Mouse (Mus musculus): Measurements from ENCODE around the gene Ncs1. TPM values are rescaled to one million over a fixed set of nuclear protein-coding genes. Genes with fewer than 3 reads are reported as not detected.

The Ncs1 gene
- total and polyA plus RNA-seq, 3 experiments, result 0.04 TPM; not detected in 2

DNA sequence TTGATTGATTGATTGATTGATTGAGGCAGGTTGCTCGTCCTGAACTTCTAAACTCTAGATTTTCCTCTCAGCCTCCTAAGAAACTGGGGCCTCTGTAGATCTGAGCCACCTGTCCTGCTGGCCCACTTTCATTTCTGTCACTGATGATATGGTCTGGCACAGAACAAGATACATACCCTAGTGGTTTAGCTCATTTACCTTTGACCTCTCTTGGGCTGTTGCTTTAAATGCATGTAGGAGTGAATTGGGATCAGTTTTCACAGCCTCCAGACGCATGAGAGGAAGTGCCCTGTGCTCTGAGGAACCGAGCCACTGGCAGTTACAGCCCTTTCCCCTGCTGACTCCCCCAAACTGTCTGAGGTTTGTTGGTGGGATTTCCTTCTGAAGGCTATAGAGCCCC lies 43.3 kb upstream of the Ncs1 start:
- in situ Hi-C loops (cut with MboI; ENCODE audit: low pct_ligation_motif_present, low pct_unique_long_range_greater_than_20kb, low sequenced_read_pairs) (no loop called here), dilution Hi-C loops (cut with MboI; ENCODE audit: extremely low pct_ligation_motif_present, extremely low pct_unique_long_range_greater_than_20kb, low sequenced_read_pairs) (no loop called here)
- Histone ChIP-seq H3K4me3 (replicated peaks in 1 of 3; ENCODE audit: low read depth in 2 of 3, low read length in 2 of 3, poor library complexity in 1 of 3) (no peak overlapping the region), H3K27ac (ENCODE audit: insufficient read depth, low read depth) (no peak overlapping the region), H3K79me2 (replicated peaks; ENCODE audit: control insufficient read depth, extremely low read depth, insufficient read depth, poor library complexity, severe bottlenecking) (no peaks in the 10 kb centered on the region), H3K9me3 (replicated peaks; ENCODE audit: low read length) (no peaks in the 10 kb centered on the region), H3K36me3 (replicated peaks in 1 of 2; ENCODE audit: control insufficient read depth in 1 of 2, insufficient read depth in 1 of 2, low read length in 1 of 2) (peaks cover 45 to 88% of the 10 kb centered on the region in 2 experiments), H3K4me1 (ENCODE audit: control insufficient read depth in 1 of 2, insufficient read depth in 2 of 2) (no peaks in the 10 kb centered on the region), H3K9ac (ENCODE audit: insufficient read depth, low read depth) (no peak overlapping the region), H3K4me2 (ENCODE audit: insufficient read depth, low read depth, poor library complexity, severe bottlenecking) (no peak overlapping the region), H3K27me3 (replicated peaks) (no peaks in the 10 kb centered on the region)
- DNase-seq (ENCODE audit: extremely low read depth), result no peak
- no peak for TF ChIP-seq ZMIZ1 (IDR thresholded peaks at IDR 0.05; ENCODE audit: low read depth, low read length)
- TF ChIP-seq BHLHE40 (IDR thresholded peaks at IDR 0.05; ENCODE audit: low read depth, low read length), result no peak
- TF ChIP-seq SIN3A (IDR thresholded peaks at IDR 0.05; ENCODE audit: low read length), result no peak
- TF ChIP-seq RCOR1 (conservative IDR thresholded peaks at IDR 0.05; ENCODE audit: low read depth, low read length), result no peak
- TF ChIP-seq USF2 (conservative IDR thresholded peaks at IDR 0.05; ENCODE audit: low read depth, low read length), result no peak
- TF ChIP-seq HCFC1 (IDR thresholded peaks at IDR 0.05; ENCODE audit: low read depth, low read length), result no peak
- no peak for TF ChIP-seq USF1 (IDR thresholded peaks at IDR 0.05; ENCODE audit: low read depth, low read length)
- no peak for TF ChIP-seq IRF4 (IDR thresholded peaks at IDR 0.05; ENCODE audit: low read depth, low read length)
- no peak for TF ChIP-seq JUND (conservative IDR thresholded peaks at IDR 0.05; ENCODE audit: low read depth, low read length)
- no peak for TF ChIP-seq JUN (IDR thresholded peaks at IDR 0.05; ENCODE audit: insufficient read depth, low read depth, low read length)

DNA sequence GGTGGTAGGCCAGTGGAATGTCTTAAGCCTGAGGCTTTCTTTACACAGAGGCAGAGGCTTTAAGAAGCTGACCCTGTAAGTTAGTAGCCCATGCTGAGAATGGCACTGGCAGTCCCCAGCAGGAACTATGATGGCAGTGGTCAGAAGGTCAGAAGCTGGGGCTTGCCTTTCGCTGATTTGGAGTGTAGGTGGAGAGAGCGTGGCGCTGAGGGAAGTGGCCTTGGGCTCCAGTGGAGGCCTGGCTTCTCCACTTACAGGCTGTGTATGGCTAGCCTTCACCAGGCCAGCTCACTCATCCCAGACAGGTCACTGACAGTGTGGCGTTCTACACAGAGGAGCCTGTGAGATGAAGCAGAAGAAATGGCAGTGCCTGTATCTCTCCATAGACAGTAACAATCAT lies 42.7 kb upstream of the Ncs1 start:
- in situ Hi-C loops (cut with MboI; ENCODE audit: low pct_ligation_motif_present, low pct_unique_long_range_greater_than_20kb, low sequenced_read_pairs), result no loop called here
- Histone ChIP-seq H3K27me3 (replicated peaks) (no peaks in the 10 kb centered on the region), H3K4me3 (replicated peaks in 1 of 3; ENCODE audit: low read depth in 2 of 3, low read length in 2 of 3, poor library complexity in 1 of 3) (no peak overlapping the region), H3K4me1 (ENCODE audit: control insufficient read depth in 1 of 2, insufficient read depth in 2 of 2) (no peaks in the 10 kb centered on the region), H3K27ac (ENCODE audit: insufficient read depth, low read depth) (no peak overlapping the region), H3K9me3 (replicated peaks; ENCODE audit: low read length) (no peaks in the 10 kb centered on the region), H3K36me3 (replicated peaks in 1 of 2; ENCODE audit: control insufficient read depth in 1 of 2, insufficient read depth in 1 of 2, low read length in 1 of 2) (peaks cover 44 to 88% of the 10 kb centered on the region in 2 experiments), H3K4me2 (ENCODE audit: insufficient read depth, low read depth, poor library complexity, severe bottlenecking) (no peak overlapping the region), H3K79me2 (replicated peaks; ENCODE audit: control insufficient read depth, extremely low read depth, insufficient read depth, poor library complexity, severe bottlenecking) (no peaks in the 10 kb centered on the region), H3K9ac (ENCODE audit: insufficient read depth, low read depth) (no peak overlapping the region)
- no peak for DNase-seq (ENCODE audit: extremely low read depth)
- no peak for TF ChIP-seq ZNF384 (IDR thresholded peaks at IDR 0.05; ENCODE audit: low read depth, low read length)
- no peak for TF ChIP-seq SMC3 (IDR thresholded peaks at IDR 0.05; ENCODE audit: low read depth, low read length)
- no peak for TF ChIP-seq ZKSCAN1 (IDR thresholded peaks at IDR 0.05; ENCODE audit: borderline replicate concordance, low read depth, low read length)
- TF ChIP-seq CHD2 (IDR thresholded peaks at IDR 0.05; ENCODE audit: low read length), result no peak
- dilution Hi-C loops (cut with MboI; ENCODE audit: extremely low pct_ligation_motif_present, extremely low pct_unique_long_range_greater_than_20kb, low sequenced_read_pairs), result no loop called here

- Histone ChIP-seq H3K27ac (ENCODE audit: insufficient read depth, low read depth) (no peak overlapping the region), H3K27me3 (replicated peaks) (no peaks in the 10 kb centered on the region), H3K36me3 (replicated peaks in 1 of 2; ENCODE audit: control insufficient read depth in 1 of 2, insufficient read depth in 1 of 2, low read length in 1 of 2) (peaks cover 45 to 92% of the 10 kb centered on the region in 2 experiments), H3K4me3 (replicated peaks in 1 of 3; ENCODE audit: low read depth in 2 of 3, low read length in 2 of 3, poor library complexity in 1 of 3) (no peak overlapping the region), H3K9ac (ENCODE audit: insufficient read depth, low read depth) (no peak overlapping the region), H3K9me3 (replicated peaks; ENCODE audit: low read length) (no peaks in the 10 kb centered on the region), H3K4me1 (ENCODE audit: control insufficient read depth in 1 of 2, insufficient read depth in 2 of 2) (no peaks in the 10 kb centered on the region), H3K79me2 (replicated peaks; ENCODE audit: control insufficient read depth, extremely low read depth, insufficient read depth, poor library complexity, severe bottlenecking) (no peaks in the 10 kb centered on the region), H3K4me2 (ENCODE audit: insufficient read depth, low read depth, poor library complexity, severe bottlenecking) (no peak overlapping the region)
- no peak for DNase-seq (ENCODE audit: extremely low read depth)
- dilution Hi-C loops (cut with MboI; ENCODE audit: extremely low pct_ligation_motif_present, extremely low pct_unique_long_range_greater_than_20kb, low sequenced_read_pairs), result no loop called here
- TF ChIP-seq USF1 (IDR thresholded peaks at IDR 0.05; ENCODE audit: low read depth, low read length) (no peak), TCF12 (IDR thresholded peaks at IDR 0.05; ENCODE audit: low read depth, low read length) (no peak), BHLHE40 (IDR thresholded peaks at IDR 0.05; ENCODE audit: low read depth, low read length) (no peak), ZMIZ1 (IDR thresholded peaks at IDR 0.05; ENCODE audit: low read depth, low read length) (no peak), JUND (conservative IDR thresholded peaks at IDR 0.05; ENCODE audit: low read depth, low read length) (no peak), NRF1 (IDR thresholded peaks at IDR 0.05; ENCODE audit: low read depth, low read length) (no peak), ZNF384 (IDR thresholded peaks at IDR 0.05; ENCODE audit: low read depth, low read length) (no peak), MAZ (IDR thresholded peaks at IDR 0.05; ENCODE audit: low read depth, low read length) (no peak), ETS1 (conservative IDR thresholded peaks at IDR 0.05; ENCODE audit: low read depth, low read length) (no peak)
- in situ Hi-C loops (cut with MboI; ENCODE audit: low pct_ligation_motif_present, low pct_unique_long_range_greater_than_20kb, low sequenced_read_pairs), result no loop called here
Measured at GRCm38 (mm10) chr2:31204677-31205076, 40.9 kb upstream of the Ncs1 start.
